Mouse (Mus musculus): Measurements from ENCODE around the gene Plekhs1.
"Not testable (repeated sequence)": the region's sequence is repeated elsewhere in the genome, so short reads cannot be mapped to it uniquely, and the experiment has no call there.

Plekhs1 gene

GRCm38 (mm10) chr19:56457569-56457968 is 3.9 kb upstream of the Plekhs1 start:
- no peak for DNase-seq (ENCODE audit: low read depth, low spot score)

DNA sequence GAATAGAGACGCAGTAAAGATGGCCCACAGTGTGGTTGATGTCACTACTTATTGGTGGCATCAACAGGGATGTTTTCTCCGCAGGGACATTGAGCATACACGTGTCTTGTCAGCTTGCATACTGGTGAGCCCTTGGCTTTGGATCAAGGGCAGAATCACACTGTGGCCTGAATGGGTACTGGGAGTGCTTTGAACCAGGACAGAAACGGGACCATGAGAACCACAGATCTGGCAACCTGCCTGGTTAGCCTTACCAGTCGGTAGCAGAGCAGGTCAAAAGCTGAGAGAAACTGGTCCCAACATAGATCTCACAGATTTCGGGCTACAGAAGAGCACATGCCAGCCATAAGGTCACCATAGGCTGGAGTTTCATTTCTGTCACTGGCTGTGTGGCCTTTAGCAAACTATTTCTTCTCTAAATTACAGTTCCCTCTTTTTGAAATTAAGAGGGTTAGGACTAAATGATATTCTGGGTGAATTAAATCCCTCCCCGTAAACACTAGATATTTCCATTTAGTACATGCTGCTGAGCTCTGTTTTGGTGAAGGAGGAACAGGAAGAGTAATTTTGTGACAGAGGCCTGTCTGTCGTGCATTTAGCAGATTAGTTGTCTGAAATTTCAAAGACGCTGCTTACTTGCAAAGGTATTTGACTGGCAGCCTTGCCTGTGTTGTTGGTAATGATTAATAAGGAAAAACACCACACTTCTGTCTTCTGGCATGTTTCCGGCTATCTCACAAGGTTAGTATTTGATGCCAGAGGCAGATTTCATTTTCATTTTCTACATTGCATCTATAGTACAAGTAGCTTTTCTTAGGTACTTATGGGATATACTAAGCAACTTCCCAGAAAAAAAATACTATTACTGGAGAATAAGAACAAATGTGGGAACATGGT is 2.0 kb upstream of the Plekhs1 start:
- no peak for DNase-seq (ENCODE audit: low read depth, low spot score)

DNA sequence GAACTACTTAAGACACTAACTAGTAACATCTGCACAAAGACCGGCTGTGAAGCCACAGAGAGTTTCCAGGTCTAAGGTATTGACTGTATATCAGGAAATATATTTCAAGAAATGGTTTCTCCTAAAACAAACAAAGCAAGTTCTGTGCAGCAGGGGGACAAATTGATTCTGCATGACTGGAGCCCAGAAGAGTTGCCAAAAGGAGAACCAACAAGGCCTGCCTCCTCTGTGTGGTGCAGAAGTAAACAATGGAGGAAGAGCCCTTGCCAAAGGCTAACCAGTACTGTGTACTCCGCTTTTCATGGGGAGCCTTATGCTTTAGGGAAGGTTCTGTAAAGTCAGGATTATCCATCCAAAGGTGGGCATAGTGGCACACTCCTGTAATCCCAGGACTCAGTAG is 1.2 kb upstream of the Plekhs1 start:
- no peak for DNase-seq (ENCODE audit: low read depth, low spot score)

GRCm38 (mm10) chr19:56462786-56463185 is 1.3 kb downstream of the Plekhs1 start:
- DNase-seq (ENCODE audit: low read depth, low spot score) = no peak

DNA sequence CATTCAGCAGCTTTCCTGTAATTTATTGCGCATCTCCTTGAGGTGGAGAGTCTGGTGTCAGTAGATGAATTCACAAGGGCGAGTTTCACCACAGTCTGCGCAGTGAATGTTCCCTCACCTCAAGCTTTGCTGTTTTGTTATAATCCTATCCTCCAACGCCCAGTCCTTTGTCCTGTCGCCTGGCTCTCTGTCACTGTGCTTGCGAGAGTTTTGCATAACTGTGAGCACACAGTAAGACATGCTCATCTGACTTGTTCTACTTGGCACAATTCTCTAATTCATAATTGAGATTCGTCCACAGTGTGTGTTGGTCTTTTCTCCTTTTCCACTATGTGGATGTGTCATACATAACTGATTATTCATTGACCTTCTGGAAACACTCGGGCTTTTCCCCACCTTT is 5.0 kb downstream of the Plekhs1 start:
- no peak for DNase-seq (ENCODE audit: low read depth, low spot score)

- no peak for DNase-seq (ENCODE audit: low read depth, low spot score)
Observed at GRCm38 (mm10) chr19:56470286-56471020, 9.0 kb downstream of the Plekhs1 start.

DNA sequence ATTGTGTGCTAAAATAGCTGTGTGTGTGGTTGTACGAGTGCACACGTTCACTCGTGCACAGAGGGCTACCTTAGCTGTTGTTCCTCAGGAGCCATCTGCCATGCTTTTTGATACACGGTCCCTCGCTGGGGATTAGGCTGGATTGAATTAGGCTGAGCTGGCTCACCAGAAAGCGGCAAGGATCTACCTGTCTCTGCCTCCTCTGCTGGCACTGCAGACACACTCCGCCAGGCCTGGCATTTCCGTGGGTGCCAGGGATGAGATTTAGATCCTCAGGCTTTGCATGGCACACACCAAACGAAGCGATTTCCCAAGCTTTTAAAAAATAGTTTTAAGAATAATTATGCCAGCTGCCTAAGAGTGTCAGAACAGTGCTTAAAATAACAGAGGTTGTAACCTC is 10.5 kb downstream of the Plekhs1 start:
- no peak for DNase-seq (ENCODE audit: low read depth, low spot score)

DNA sequence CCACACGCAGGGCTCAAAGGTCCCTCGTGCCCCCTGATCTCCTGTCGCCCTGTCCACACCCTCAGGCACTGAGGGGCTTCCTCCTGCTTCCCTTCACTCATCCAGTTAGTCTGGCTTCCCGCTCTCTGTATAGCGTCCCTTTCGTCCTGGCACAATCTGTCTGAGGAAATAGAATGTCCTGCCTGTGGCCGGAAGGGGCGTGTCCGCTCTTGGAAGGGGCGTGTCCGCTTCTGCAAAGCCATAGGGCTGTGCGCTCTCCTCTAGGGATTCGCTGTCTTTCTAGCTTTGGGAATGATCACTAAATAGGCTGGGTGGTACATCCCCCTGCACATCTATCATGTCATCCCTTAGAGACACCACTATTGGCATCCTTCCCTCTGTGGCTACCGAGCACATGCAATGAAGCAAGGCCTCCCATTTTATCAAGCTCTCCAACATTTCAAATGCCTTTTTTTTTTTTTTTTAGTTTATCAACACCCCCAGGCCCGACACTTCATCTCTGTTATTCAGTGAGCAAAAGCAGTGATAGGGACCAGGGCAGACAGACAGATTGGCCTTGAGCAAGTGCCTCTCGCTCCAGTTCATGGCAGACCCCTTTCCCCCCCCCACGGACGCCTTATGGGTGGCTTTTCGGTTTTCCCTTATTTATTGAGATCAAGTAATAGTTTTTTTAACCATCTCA is 13.6 kb downstream of the Plekhs1 start:
- DNase-seq (ENCODE audit: low read depth, low spot score) = peak; percentile 82

GRCm38 (mm10) chr19:56476546-56476945 is 15.1 kb downstream of the Plekhs1 start:
- no peak for DNase-seq (ENCODE audit: low read depth, low spot score)

GRCm38 (mm10) chr19:56477253-56477652 is 15.8 kb downstream of the Plekhs1 start:
- no peak for DNase-seq (ENCODE audit: low read depth, low spot score)

- DNase-seq (ENCODE audit: low read depth, low spot score) = peak; percentile 12
Observed at GRCm38 (mm10) chr19:56477832-56478231, 16.4 kb downstream of the Plekhs1 start.

DNA sequence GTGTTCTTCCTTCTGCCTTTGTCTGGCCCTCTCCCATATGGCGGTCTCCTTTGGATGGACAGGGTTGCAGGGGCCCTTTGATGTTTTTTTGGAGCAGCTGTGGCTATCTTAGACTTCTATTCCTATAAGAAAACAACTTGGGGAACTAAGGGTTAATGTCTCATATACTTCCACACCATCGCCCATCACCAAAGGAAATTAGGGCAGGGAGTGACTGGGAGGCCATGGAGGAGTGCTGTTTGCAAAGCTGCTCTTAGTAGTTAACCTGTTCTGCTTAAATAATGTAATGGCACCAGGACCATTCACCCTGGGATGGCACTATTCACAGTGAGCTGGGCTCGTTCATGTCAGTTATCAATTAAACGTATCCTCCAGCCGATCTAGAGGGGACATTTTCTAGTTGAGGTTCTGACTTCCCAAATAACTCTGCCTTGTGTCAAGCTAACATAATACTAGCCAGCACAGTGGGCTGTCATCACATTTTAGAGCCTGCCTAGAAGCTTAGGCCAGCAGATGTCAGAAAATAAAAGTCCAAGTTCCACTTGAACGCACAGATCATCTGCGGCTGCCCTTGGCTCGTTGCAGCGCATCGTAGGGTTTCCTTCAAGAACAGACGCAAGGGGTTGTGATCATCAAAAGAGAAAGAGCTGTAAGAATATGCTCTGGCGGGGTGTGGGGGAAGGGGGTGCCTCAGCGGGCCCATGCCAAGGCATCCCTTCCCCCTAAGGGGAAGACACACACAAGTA is 23.4 kb downstream of the Plekhs1 start:
- no peak for DNase-seq (ENCODE audit: low read depth, low spot score)

DNA sequence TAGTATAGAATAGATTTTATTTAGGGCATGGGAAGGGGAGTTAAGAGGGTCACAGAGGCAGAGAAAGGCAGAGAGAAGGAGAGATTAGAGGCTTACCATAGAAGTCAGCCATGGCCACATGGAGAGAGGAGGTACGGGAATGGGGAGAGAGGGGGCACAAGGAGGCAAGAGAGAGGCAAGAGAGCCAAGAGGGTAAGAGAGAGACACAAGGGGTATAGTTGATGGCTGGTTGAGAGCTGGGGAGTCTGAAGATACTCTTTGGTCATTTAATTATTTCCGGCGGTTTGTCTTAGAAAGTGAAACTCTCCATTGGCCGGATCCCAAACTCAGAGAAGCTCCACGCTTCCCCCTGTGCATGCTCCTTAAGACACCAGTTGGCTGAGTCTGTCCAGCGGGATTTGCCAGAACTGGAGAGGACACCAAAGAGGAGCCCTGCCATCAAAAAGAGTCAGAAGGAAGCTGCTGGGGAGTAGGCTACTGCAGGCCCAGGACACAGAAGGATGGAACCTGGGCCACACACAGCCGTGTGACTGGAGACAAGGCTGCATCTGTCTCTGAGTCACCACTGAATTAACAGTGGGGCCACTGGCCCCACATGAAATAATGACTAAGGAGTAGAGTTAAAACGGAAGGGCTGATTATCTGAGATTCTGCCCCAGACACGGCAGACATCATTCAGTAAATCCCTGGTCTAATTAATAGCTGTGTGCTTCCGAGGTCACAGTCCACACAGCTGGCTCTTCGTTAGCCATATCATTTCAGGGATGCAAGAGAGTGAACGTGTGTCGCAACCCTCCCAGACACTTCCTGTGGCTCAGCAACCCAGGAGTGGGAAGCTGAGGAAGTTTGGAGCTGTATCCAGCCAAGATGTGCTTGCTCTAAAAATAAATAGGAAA is 24.2 kb downstream of the Plekhs1 start:
- DNase-seq (ENCODE audit: low read depth, low spot score) = no peak

DNA sequence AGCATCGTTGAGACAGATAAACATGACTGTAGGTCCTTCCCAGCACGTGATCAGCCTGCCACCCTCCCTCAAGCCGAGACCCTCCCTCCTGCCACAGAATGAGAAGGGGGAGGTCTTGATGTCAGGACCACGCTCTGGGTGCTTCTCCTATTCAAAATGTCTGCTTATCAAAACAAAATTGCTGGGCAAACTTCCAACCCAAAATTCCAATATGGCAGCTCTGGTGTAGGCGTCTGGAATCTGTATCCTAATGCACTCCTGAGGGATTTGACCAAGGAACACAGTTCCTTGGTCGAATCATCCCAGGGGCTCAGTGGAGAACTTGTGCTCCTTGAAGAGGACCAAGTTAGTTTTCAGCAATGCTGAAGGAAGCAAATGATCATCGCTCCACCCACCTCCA is 25.5 kb downstream of the Plekhs1 start:
- no peak for DNase-seq (ENCODE audit: low read depth, low spot score)

- DNase-seq (ENCODE audit: low read depth, low spot score) = no peak
Observed at GRCm38 (mm10) chr19:56487339-56487738, 25.9 kb downstream of the Plekhs1 start.

GRCm38 (mm10) chr19:56489601-56490000 is 28.2 kb downstream of the Plekhs1 start:
- DNase-seq (ENCODE audit: low read depth, low spot score) = no peak

DNA sequence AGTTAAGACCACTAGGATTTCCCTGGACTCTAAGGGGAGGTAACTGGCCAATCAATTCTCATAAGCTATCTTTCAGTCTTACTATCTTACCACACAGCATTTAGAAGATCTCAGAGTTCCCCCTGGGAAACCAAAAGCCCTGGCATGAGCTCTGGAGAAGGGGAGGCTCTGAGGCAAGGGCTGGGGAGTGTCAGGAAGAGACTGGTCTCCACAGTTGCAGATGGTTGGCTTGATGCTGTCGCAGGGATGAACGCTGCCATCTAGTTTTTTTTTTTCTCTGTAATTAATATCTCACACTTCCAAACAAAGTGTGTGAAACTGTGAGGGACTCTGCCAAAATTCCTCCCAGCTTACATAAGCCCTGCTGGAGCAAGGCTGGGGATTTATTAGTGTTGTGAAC is 32.7 kb downstream of the Plekhs1 start:
- not testable (repeated sequence) for DNase-seq (ENCODE audit: low read depth, low spot score)

DNA sequence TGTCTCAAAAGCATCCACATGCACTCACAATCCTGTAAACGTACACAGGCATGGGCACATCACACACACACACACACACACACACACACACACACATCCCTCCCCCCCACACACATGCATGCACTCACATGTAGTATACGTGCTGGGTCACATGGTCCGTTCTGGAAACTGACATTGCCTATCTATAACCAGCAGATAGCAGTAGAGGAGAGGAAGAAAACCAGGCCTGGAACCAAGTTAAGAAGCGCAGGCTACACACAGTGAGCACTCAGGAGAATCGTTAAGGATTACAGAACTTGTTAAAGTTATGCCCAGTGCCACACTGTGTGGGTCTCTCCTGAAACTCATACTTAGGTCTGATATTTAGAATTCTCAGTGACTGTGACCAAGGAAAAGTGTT is 41.6 kb downstream of the Plekhs1 start:
- not testable (repeated sequence) for DNase-seq (ENCODE audit: low read depth, low spot score)

- DNase-seq (ENCODE audit: low read depth, low spot score) = not testable (repeated sequence)
Observed at GRCm38 (mm10) chr19:56503525-56503924, 42.1 kb downstream of the Plekhs1 start.

- DNase-seq (ENCODE audit: low read depth, low spot score) = not testable (repeated sequence)
Observed at GRCm38 (mm10) chr19:56511207-56511606, 49.8 kb downstream of the Plekhs1 start.
